Mouse (Mus musculus): ENCODE measurements at regions not wholly inside any gene's neighbourhood (a gene's known extent, or its start where the extent isn't known, plus 50 kb on each side); places are given as distances from the start of the nearest gene placed in this dataset.
A peak's percentile ranks its signal among the peaks of the same experiment; 100 is the strongest.
"Not testable (repeated sequence)": the region's sequence is repeated elsewhere in the genome, so short reads cannot be mapped to it uniquely, and the experiment has no call there.

DNA sequence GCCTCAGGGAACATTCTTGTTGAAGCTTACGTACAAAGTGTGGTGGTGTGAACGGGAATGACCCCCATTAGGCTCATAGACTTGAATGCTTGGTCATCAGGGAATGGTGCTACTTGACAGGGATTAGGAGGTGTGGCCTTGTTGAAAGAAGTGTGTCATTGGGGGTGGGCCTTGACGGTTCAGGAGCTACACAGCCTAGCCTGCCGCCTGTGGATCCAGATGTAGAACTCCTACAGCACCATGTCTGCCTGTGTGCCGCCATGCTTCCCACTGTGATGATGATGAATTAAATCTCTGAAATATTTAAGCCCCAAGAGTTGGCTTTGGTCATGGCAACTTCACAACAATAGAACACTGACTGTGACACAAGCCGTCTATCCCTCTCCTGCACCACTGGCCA lies 163.6 kb downstream of the Ankrd50 start:
- no peak for DNase-seq (ENCODE audit: inconsistent ontology term)

DNA sequence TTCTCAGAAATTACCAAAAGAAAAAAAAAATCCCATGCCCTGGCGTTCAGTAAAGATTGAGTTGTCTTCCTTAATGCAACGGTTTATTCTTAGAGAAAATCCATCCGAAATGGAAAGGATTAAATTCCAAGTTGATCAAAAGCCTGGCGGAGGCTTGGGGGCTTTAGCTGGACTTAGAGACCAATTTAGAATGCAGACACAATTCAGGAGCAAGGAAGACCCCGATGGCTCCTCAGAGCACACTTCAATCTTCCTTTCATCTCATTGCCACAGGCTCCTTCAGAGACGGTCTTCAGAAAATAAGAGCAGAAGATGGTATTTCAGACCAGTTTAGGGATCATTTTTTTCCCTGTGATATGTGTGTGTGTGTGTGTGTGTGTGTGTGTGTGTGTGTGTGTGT lies 171.8 kb downstream of the Ankrd50 start:
- no peak for DNase-seq (ENCODE audit: inconsistent ontology term)

DNA sequence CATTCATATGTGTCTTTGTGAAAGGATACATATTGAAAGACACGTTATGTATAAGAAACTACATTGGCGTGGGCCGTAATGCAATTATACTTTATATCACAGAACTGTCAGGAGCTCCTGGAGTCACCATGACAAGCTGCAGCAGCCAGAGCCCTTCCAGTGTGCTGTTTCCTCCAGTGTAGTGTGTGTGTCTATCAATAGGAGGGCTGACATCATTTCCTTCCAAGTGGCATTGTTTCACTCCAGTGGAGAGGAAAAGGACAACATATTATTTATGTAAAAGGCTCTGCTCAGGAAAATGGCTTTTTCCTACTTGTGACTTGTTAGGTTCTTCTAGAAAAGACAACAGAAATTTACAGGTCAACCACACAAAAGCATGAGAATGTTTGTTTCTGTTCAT lies 172.5 kb downstream of the Ankrd50 start:
- no peak for DNase-seq (ENCODE audit: inconsistent ontology term)

DNA sequence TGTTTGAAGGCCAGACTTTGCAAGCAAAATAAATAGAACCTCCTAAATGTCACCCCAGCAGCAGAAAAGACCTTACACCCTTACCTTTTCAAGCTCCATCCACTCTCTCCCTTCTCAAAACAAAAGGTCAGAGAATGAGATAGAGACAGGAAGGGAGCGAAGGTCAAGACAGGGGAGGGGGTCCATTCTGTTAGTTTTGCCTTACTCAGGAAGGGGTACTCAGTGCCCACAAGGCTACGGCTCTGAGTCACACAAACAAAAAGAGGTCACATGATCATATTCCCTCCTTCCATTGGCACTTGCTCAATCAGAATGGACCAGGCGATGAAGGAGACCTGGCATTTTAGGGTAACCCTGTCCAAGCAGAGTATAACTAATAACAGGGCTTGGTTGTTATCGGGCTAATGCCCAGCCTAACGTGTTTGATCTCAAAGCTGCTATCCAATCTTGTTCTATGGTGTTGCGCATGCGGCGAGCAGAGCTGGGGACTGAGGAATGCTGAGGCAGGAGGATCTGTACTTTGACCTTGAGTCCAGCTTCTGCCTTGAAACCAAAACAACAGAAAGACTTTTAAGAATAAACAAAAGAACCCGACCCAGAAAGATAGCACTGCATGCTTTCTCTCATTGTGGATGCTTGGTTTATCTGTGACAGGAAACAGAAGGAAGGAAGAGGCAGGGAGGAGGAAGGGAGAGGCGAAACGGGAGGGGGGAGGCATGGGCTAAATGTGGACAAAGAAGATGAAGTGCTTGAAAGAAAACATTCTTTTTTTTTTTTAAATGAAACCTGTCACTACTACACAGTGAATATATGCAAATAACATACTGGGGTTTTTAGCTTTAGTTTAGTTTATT lies 184.5 kb downstream of the Ankrd50 start:
- no peak for DNase-seq (ENCODE audit: inconsistent ontology term)

DNA sequence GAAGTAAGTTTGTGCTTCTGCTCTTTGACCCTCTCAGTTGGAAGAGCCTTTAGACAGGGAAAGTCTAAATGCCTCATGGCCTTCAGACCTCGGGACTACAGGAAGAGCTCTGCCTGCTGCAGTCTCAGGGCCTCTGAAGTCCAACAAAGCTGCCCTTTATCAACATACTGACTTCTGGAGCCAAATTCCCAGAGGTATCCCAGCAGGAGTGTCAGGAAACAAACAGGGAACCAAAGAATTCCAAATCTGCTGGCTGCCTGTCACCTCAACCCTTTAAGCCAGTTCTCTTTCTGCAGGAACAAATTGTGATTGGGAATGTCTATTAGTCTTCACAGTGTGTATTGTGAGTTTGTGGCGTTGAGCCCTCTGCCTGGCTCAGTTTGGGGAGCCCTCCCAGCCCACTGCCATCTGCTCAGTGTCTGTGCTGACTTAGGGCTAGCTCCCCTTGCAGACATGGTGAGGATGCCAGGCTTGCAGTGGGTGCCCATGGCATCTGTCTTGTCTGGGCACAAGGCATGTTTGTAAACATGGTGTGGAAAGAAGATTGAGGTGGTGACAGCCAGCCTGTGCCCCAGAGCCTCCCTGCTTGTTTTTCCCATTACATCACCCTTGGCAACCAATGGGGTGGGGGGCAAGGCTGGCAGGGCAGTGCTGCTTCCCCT lies 185.3 kb downstream of the Ankrd50 start:
- no peak for DNase-seq (ENCODE audit: inconsistent ontology term)

DNA sequence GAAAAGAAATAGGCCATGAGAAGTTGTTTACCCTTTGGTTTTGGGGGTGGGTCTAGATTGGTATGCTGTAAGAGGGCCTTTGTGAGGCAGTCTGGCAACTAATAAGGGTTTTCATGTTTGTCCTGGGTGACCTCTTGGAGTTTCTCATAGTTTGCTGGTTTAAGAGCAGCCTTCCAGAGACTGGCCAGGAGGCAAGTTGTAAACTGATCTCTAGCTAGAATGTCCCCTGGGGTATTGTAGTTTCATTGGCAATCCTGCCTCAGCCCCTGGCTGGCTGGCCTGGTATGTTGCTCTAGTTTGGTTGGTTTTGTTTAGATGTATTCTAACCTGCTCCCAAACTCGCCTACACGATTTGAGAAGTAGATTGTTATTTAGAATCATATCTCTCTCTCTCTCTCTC lies 187.1 kb downstream of the Ankrd50 start:
- DNase-seq (ENCODE audit: inconsistent ontology term), result no peak

DNA sequence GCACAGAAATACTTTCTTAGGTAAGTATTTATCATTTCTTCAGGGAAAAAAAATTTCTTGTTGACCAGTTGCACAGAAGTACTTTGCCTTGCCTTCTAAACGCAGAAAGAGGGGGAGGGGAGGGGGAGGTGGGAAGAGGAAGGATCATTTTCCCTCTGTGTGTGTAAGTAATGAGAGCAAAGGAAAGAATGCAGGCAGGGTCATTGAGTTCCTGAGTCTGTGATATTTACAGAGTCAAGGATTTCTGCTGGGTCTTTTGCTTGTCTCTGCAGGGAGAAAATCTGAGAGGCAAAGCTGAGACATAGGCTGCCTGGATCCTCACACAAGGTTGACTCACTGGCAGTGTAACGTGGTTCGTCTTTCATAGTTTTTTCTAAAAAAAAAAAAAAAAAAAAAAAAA lies 195.6 kb downstream of the Ankrd50 start:
- no peak for DNase-seq (ENCODE audit: inconsistent ontology term)

DNA sequence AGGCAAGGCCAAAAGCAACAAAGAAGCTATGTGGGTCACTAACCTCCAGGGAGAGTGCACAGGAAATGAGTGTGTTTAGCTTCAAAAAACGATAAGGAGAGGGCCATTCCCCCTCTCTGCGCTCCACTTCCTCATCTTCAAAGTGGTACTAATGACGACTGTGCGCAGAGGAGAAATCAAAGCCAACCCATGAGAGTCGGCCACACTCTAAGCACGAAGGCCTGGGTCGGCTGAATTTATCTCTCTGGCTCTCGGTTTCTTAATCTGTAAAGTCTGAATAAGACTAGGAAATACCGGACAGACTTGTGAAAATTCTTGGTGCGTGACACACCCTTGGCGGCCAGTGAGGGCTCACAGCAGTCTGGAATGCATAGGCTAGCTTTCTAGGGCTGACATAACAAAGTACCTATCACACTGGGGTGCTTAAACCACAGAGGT lies 200.9 kb downstream of the Ankrd50 start:
- DNase-seq (ENCODE audit: inconsistent ontology term), result peak; percentile 70

DNA sequence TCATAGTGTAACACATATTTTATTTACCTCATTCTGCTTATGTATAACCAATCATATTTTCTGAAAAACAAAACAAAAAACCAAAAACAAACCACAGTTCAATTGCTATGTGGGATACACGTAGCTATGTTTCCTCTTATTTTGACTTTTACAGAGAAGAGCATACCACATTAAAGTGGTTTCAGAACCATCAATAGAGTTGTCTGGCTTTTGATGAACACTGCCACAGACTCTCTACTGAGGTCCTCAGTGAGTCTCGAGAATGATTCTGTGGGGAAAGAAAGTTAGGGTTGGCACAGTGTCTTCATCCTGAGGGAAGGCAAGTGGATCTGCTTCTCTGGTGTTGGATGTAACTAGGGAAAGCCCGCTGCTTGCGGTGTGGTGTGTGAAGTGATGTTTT lies 201.8 kb downstream of the Ankrd50 start:
- DNase-seq (ENCODE audit: inconsistent ontology term), result no peak

DNA sequence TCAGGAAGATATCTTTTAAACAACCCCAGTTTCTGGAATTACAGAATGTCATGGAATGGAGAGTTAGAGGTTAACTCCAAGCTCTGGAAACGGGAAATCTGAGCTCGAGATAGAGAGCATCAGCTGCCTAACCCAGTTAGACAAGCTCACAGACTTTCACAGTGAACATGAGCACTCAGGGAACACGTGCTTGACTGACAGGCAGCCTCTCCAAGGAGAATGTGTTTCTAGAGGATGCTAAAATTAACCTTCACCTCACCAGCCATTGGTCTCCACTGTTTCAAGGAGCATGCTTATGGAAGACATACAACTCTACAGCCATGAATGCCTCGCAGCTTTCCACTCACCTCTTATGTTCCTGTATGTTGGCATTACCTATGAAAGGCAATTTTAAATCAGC lies 203.0 kb downstream of the Ankrd50 start:
- DNase-seq (ENCODE audit: inconsistent ontology term), result no peak

DNA sequence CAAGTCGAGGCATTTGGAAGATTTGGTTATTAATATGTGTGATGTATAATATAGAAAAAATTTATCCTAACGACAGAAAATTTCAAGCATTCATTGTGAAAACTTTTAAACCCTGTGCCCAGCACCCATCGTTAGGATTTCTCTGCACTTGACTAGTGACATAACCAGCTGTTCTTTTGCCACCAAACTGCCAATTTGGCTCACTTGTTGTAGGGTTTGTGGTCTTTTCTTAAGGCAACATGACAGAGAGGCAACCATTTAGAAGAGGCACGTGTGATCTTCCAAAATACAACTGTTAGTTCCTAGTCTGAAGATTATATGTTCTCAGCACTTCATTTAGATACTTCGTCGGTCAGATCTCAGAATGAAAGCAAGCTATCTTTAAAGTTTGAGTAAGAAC lies 203.8 kb downstream of the Ankrd50 start:
- no peak for DNase-seq (ENCODE audit: inconsistent ontology term)

DNA sequence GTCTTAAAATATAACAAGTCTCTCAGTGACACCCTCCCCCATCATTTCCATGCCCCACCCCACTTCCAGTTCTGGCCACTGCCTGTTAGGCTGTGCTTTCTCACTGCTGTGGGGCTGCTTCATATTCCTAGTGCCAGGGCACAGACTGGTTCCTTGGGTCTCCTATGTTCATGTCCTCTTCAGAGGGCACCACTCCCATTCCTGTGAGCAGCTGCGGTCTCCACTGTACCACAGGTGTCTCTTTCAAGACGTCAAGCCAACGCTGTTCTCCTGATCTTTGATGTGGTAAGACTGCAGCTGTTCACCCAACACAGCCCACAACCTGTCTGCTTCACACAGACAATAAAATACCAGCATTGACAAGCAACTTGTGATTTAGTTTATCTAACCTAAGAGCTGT lies 204.5 kb downstream of the Ankrd50 start:
- no peak for DNase-seq (ENCODE audit: inconsistent ontology term)

DNA sequence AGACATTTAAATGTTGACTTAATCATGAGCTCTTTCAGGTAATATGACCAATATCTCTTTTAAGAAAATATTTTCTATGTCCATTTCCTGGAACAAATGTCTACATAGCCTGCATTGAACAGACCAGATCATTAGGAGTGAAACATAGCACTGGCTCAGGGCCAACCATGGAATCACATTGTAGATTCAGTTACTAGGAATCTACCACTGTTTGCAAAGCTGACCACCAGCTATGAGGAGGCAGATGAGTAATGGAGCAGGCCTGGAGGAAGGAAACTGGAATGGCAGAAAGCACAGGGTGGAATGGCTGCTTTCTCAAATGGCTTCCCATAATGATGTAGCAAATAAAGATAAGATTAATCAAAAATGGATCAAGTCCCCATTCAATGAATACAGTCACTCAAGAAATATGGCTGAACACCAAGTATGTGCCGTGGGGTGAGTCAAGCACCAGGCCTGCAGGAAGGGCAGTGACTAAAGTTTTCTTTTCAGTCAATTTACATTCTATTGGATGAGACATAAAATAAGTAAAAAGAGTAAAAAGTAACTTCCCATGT lies 207.6 kb downstream of the Ankrd50 start:
- DNase-seq (ENCODE audit: inconsistent ontology term), result peak; percentile 85

DNA sequence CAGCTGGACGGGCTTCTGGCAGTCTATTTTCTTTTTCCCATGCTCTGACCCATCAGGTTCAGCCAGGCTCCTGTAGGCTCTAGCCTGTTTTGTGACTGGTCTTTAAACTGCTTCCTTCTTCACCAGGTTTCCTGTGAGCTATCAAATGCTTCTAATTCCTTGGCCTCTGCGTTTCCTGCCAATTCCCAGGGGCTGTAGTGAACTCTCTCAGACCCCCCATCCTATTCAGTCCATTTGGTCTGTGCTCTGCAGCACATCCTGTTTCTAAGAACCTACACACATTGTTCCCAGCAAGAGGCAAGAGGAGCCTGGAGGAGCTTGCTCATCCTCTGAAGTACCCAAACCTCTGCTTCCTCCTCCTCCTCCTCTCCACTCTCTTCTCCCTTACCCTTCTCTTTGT lies 209.3 kb downstream of the Ankrd50 start:
- DNase-seq (ENCODE audit: inconsistent ontology term), result no peak

DNA sequence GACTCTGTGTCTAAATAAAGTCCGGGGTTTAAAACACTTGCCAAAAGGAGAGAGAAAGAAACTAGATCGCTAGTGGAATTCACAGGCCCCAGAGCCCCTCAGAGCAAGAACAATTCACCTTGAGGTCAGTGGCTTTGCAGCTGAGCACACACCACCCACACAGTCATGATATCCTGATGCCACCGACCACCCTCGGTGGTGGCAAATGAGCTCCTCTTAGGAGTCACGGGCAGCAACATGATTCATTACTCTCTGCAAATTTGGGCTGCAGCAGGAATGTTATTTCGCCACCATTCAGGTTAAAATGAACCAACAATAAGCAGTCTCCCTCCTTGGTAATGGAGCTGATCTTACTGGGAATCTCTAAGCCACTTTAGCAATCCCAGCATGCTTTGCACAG lies 213.9 kb downstream of the Ankrd50 start:
- no peak for DNase-seq (ENCODE audit: inconsistent ontology term)

DNA sequence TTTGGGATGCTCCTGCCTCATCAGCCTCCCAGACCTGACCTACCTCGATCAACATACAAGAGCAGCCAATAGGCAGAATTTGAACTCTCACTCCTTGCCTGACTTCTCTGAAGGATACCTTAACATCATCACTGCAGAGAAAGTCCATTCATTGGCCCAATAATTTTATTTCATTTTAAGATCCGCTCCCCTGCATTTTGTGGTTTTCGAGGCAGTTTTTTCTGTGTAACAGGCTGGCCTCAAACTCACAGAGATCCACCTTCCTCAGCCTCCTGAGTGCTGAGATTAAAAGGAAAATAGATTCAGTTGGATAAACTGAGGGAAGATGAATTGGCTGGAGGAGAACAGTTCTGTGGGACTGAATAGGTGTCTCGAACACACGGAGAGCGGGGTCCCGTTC lies 216.4 kb downstream of the Ankrd50 start:
- no peak for DNase-seq (ENCODE audit: inconsistent ontology term)

DNA sequence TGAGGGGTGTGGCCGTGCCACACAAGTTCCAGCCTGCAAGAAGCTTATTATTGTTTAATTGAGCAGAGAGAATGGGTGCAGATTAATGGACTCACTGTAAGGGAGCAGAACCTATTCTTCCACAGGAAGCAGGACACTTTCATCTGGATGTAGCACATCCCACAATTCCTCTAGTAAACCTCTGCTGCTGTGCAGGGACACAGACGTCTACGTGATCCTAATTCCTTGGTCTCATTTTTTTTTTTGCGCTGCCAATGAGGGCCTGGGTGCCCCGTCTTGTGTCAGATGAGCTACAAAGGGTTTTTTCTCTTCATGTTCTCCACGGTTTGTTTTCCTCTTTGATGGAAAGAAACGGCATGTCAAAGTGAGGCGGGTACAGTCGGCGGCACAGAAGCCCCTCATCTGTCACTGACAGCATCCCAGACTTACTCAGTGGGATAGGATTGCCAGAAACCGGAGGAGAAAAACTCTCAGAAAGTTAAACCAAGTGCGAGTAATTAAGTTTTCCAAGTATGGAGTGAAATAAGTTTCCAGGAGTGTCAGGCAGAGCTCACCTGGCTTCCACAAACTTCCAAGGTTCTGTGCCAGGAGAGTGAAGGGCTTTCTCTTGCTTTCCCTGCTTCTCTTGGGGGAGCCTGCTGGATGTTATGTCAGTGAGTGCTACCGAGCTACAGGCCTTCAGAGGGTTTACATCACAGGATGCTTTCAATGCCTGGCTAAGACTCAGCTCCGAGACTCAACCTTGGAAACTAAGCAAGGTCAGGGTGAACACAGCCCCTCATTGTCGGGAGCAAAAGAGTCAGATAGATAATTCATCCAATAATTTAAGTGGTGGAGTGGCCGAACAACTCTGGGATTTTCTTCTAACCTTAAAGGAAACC lies 221.1 kb downstream of the Ankrd50 start:
- DNase-seq (ENCODE audit: inconsistent ontology term), result no peak

DNA sequence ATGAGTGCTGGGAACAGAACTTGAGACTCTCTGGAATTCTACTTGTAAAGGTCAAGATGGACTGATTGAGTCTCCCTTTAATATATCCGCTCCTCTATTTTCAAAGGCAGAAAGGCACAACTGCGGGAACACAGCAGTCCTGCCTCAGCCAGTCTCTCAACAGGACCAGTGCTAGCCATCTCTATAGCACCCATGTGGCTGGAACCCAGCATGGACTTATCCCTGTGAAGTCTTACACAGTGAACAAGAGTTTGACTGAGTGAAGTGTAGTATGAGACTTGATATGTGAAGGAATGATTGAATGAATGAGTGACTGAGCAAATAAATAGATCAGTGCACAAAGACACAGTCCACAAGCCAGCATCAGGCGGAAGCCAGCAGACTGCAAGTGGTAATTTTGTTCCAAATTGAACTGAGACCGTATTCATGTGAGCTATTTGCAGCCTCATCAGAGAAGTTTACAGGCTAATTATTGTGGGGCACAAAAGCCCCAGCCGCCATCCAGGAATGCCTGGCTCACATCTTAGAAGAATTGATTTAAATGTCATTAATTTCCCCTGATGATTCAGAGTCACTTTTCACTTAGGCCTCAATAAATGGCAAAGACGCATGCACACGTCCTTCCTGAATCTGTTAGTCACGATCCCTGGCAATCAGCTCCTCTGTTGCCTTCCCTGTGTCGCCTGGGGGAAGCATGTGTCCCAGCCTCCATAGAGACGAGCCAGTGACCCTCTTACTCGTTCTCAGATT lies 223.1 kb downstream of the Ankrd50 start:
- peak; percentile 89 for DNase-seq (ENCODE audit: inconsistent ontology term)

DNA sequence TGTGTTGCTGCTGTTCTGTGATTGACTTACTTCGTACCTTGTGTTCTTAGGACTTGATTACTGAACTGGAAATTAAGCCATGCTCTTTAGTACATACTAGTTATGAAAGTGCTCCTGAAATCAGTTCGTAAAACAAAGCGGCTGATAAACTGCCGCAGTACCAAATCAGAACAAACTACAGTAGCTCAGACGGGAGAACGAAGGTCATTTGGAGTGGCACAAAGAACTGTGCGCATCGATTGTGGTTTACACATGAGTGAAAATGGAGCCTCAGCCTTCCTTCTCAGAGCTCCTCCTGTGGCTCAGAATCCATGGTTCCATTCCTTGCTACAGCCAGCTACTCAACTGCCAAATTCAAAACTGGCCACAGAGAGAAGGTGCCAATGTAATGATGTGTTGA lies 225.4 kb downstream of the Ankrd50 start:
- not testable (repeated sequence) for DNase-seq (ENCODE audit: inconsistent ontology term)

DNA sequence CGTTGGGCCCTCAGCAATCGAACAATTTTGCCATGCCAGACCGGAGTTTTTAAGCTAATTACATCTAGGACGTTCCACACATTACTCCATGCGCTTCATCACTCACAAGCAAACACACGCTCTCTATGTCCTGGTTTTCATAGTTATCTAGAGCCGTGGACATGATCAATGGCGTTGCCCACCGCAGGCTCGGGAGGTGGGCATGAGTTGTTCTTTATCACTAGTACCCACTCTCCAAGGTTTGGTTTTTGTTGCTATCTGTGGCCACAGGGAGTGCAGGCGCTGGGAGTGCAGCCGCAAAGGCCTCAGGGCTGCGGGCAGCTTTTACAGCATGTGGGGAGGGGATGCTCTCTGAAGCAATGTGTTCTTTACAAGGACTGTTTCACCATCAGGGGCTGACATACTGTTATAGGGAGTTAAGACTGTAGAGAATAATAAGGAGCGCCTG lies 226.8 kb downstream of the Ankrd50 start:
- no peak for DNase-seq (ENCODE audit: inconsistent ontology term)
